Mouse (Mus musculus) kidney, embryonic 14.5 days (tissue): ENCODE results near the gene Trpv2. TPM values are rescaled to one million over a fixed set of nuclear protein-coding genes. Genes with fewer than 3 reads are reported as not detected.
A peak's percentile ranks its signal among the peaks of the same experiment; 100 is the strongest.

Experiments used
- ATAC-seq: fragments of 200-750 bp; cut with Nextera tagmentation; 2 replicates; pipeline ENCODE4 v1.8.0; 2017; ENCODE audit warnings: moderate number of reproducible peaks, mild to moderate bottlenecking, moderate TSS enrichment, moderate library complexity; ENCODE audit not compliant: low FRiP score, low TSS enrichment
- H3K27ac ChIP-seq: fragments of 300-500 bp; sonication (generic); 2 replicates; pipeline ENCODE4 v1.5.1; 2014; ENCODE audit warnings: low read depth, mild to moderate bottlenecking, low read length, moderate library complexity, mixed read lengths
- H3K27me3 ChIP-seq: fragments of 300-500 bp; sonication (generic); 2 replicates; pipeline ENCODE4 v1.6.1; 2014; ENCODE audit warnings: mild to moderate bottlenecking, low read length; ENCODE audit not compliant: control insufficient read depth, insufficient read depth
- H3K36me3 ChIP-seq: fragments of 300-500 bp; sonication (generic); 2 replicates; pipeline ENCODE4 v1.6.1; 2014; ENCODE audit warnings: low read length, mixed read lengths; ENCODE audit not compliant: control insufficient read depth, insufficient read depth
- H3K4me1 ChIP-seq: fragments of 300-500 bp; sonication (generic); 2 replicates; pipeline ENCODE4 v1.6.1; 2014; ENCODE audit warnings: low read length, mixed read lengths; ENCODE audit not compliant: control insufficient read depth, insufficient read depth
- H3K4me2 ChIP-seq: fragments of 300-500 bp; sonication (generic); replicated peaks from 2 replicates; pipeline ENCODE4 v1.6.1; 2014; ENCODE audit warnings: low read depth, mild to moderate bottlenecking, low read length
- H3K4me3 ChIP-seq: fragments of 300-500 bp; sonication (generic); 2 replicates; pipeline ENCODE4 v1.5.1; 2014; ENCODE audit warnings: mild to moderate bottlenecking, low read length
- H3K9ac ChIP-seq: fragments of 300-500 bp; sonication (generic); 2 replicates; pipeline ENCODE4 v1.6.1; 2014; ENCODE audit warnings: low read depth, mild to moderate bottlenecking, low read length, moderate library complexity
- H3K9me3 ChIP-seq: fragments of 300-500 bp; sonication (generic); 2 replicates; pipeline ENCODE4 v1.6.1; 2016; ENCODE audit warnings: low read length; ENCODE audit not compliant: control insufficient read depth
- WGBS: fragments of 180-500 bp; shearing (Covaris S2); extraction: QIAGEN DNeasy Blood & Tissue Kit; methylation state at CpG from one replicate; pipeline ENCODE4 v1.1.7; 2014; 5-methylcytosine and 5-hydroxymethylcytosine counted together
- polyA plus RNA-seq: library from polyadenylated mRNA; unstranded; fragments of >200 nt; fragmentation: Nextera tagmentation; extraction: Ambion mirVana; gene quantifications from 2 replicates; pipeline ENCODE4 v1.2.1, GENCODE M21; 2014

Gene Trpv2
- polyA plus RNA-seq, 1 experiment from 2014 or later = 1.4 TPM

DNA sequence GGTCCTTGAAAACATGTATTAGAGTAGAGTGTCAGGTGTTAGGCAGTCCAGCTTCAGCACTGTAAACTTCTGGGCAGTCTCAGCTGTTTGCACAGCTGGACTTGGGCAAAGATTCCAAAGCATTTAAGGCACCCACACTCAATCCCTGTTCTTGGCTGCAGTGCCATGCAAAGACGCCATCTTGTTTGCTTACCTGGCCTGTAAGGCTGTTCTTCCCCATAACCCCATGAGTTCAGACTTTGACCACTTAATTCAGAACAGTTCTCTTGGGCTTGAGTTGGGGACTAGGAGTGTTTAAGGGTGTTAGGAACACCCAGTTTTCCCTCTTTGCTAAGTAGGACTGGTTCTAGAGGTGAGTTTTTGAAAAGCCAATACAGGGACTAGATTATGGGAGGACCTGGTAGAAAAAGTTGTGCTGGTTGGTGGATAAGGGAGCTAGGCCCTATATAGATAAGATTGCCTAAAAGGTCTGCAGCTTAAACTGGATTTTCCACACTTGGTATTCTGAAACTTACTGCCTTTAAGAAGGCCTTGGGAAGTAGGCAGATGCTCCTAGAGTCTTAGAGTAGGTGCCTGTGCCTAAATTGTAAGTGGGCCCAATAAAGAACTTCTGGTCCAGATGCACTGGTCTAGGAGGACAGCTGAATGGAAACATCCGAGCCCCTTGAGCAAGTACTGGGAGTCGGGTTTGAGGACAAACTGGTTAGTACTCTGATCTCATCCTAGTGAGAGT lies 30.8 kb downstream of the Trpv2 start:
- H3K36me3 ChIP-seq = peaks cover 57% of the 10 kb centered on the region
- no peak for ATAC-seq
- no peaks in the 10 kb centered on the region for H3K27me3 ChIP-seq
- peak overlapping the region; percentile 92; the same call in 1 of the 2 replicates for H3K9ac ChIP-seq
- peak overlapping the region; percentile 96 for H3K4me3 ChIP-seq
- H3K4me2 ChIP-seq = peak overlapping the region; percentile 65
- WGBS = 24% methylated on average over 3 of the region's 3 CpGs
- H3K27ac ChIP-seq = peak overlapping the region; percentile 52
- H3K9me3 ChIP-seq = no peaks in the 10 kb centered on the region
- peaks cover 19% of the 10 kb centered on the region for H3K4me1 ChIP-seq

DNA sequence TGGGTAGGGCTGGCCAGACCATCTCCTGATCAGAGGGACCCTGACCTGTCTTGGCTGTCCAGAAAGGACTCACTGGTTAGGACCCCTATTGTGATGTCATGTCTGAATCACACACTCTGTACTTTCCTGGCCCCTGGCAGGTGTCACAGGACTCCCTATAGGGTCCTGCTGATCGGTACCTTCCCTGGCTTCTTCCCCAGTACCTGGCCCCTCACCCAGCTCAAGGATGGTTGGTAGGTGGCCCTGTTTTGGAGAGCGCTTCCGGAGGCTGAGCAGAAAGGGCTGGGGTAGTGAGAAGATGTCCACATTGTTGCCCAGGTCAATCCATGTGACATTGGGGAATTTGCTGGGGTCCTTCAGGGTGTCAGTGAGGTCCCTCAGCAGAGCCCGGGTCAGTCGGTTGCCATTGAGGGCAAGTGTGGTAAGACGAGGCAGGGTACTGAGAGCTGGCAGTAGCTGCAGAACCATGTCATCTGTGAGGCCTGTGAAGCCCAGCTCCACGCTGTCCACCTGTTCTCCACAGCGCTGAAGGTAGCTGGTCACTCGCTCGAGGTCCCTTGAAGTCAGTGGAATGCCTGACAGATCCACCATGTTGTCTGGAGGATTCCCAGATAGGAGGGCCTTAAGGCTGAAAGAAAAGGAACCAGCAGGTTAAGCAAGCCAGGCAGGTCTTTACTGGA lies 31.5 kb downstream of the Trpv2 start:
- H3K9me3 ChIP-seq = no peaks in the 10 kb centered on the region
- WGBS = 48% methylated on average over 10 of the region's 10 CpGs
- peak overlapping the region; percentile 52 for H3K27ac ChIP-seq
- H3K4me1 ChIP-seq = peaks cover 19% of the 10 kb centered on the region
- ATAC-seq = peak; percentile 8; the same call in 1 of the 2 replicates
- H3K36me3 ChIP-seq = peaks cover 62% of the 10 kb centered on the region
- H3K4me3 ChIP-seq = peak overlapping the region; percentile 96; the same call in 1 of the 2 replicates
- peak overlapping the region; percentile 92; the same call in 1 of the 2 replicates for H3K9ac ChIP-seq
- H3K4me2 ChIP-seq = peak overlapping the region; percentile 65; the same call in 1 of the 2 replicates
- no peaks in the 10 kb centered on the region for H3K27me3 ChIP-seq

GRCm38 (mm10) chr11:62606299-62607169 lies 32.2 kb downstream of the Trpv2 start:
- no peak for ATAC-seq
- peaks cover 19% of the 10 kb centered on the region for H3K4me1 ChIP-seq
- H3K36me3 ChIP-seq = peaks cover 62% of the 10 kb centered on the region
- no peak overlapping the region for H3K4me3 ChIP-seq
- WGBS = 59% methylated on average over 10 of the region's 10 CpGs
- no peak overlapping the region for H3K9ac ChIP-seq
- no peaks in the 10 kb centered on the region for H3K9me3 ChIP-seq
- peak overlapping the region; percentile 47; the same call in 1 of the 2 replicates for H3K27ac ChIP-seq
- no peak overlapping the region for H3K4me2 ChIP-seq
- H3K27me3 ChIP-seq = no peaks in the 10 kb centered on the region

GRCm38 (mm10) chr11:62607170-62607951 lies 33.1 kb downstream of the Trpv2 start:
- Histone ChIP-seq H3K27ac (no peak overlapping the region), H3K9ac (no peak overlapping the region), H3K27me3 (no peaks in the 10 kb centered on the region), H3K4me2 (no peak overlapping the region), H3K4me1 (peaks cover 19% of the 10 kb centered on the region), H3K4me3 (no peak overlapping the region), H3K36me3 (peaks cover 66% of the 10 kb centered on the region), H3K9me3 (no peaks in the 10 kb centered on the region)
- WGBS = 68% methylated on average over 10 of the region's 10 CpGs
- ATAC-seq = no peak

DNA sequence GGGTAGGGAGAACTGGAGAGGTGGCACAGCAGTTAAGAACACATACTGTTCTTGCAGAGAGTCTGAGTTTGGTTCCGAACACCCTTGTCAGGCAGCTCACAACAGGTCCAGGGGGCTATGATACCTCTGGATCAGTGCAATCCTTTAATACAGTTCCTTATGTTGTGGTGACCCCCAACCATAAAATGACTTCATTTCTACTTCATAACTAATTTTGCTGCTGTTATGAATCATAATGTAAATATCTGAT lies 33.6 kb downstream of the Trpv2 start:
- WGBS = 86% methylated on average over 1 of the region's 1 CpGs
- Histone ChIP-seq H3K36me3 (peaks cover 66% of the 10 kb centered on the region), H3K4me2 (no peak overlapping the region)

GRCm38 (mm10) chr11:62608826-62609675 lies 34.8 kb downstream of the Trpv2 start:
- Histone ChIP-seq H3K9me3 (no peaks in the 10 kb centered on the region), H3K27ac (no peak overlapping the region), H3K27me3 (no peaks in the 10 kb centered on the region), H3K4me3 (no peak overlapping the region), H3K36me3 (peaks cover 59% of the 10 kb centered on the region), H3K4me1 (peaks cover 17% of the 10 kb centered on the region), H3K9ac (no peak overlapping the region), H3K4me2 (no peak overlapping the region)
- 79% methylated on average over 10 of the region's 10 CpGs for WGBS
- no peak for ATAC-seq

More for the DNA sequence above, 33.6 kb downstream of the Trpv2 start:
- Histone ChIP-seq H3K9me3 (no peaks in the 10 kb centered on the region), H3K9ac (no peak overlapping the region), H3K27ac (no peak overlapping the region), H3K4me3 (no peak overlapping the region), H3K4me1 (peaks cover 19% of the 10 kb centered on the region), H3K27me3 (no peaks in the 10 kb centered on the region)
- ATAC-seq = no peak

- no peak overlapping the region for H3K9ac ChIP-seq
- peaks cover 5% of the 10 kb centered on the region; the same call in 1 of the 2 replicates for H3K4me1 ChIP-seq
- H3K27me3 ChIP-seq = no peaks in the 10 kb centered on the region
- ATAC-seq = no peak
- no peak overlapping the region for H3K27ac ChIP-seq
- H3K36me3 ChIP-seq = peaks cover 46% of the 10 kb centered on the region
- H3K4me2 ChIP-seq = no peak overlapping the region
- no peak overlapping the region for H3K4me3 ChIP-seq
- H3K9me3 ChIP-seq = no peaks in the 10 kb centered on the region
- 83% methylated on average over 6 of the region's 6 CpGs for WGBS
Observed at GRCm38 (mm10) chr11:62610304-62610703, 36.0 kb downstream of the Trpv2 start.

DNA sequence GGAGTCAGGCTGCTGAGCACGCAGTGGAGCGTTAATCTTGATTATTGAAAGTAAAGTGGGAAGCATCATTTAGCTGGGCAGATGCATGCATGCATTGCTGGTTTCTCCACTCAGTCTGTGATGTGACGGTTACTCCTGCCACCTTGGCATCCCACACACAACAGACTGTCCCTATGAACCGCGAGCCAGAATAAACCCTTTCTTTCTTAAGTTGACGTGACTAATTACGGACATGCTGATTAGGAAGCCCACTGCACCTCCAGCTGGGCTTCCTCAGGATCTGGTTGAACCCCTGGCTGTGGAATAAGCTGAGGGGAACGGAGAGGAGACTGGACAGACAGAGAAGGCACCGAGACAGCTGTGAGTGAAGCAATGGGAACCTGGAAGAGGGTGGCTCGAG lies 38.3 kb downstream of the Trpv2 start:
- H3K9ac ChIP-seq = no peak overlapping the region
- no peak overlapping the region for H3K27ac ChIP-seq
- H3K36me3 ChIP-seq = peaks cover 28% of the 10 kb centered on the region
- no peaks in the 10 kb centered on the region for H3K4me1 ChIP-seq
- H3K4me2 ChIP-seq = no peak overlapping the region
- 87% methylated on average over 10 of the region's 10 CpGs for WGBS
- H3K27me3 ChIP-seq = no peaks in the 10 kb centered on the region
- H3K4me3 ChIP-seq = no peak overlapping the region
- no peak for ATAC-seq
- no peaks in the 10 kb centered on the region for H3K9me3 ChIP-seq
